Mouse (Mus musculus): ENCODE results near the gene Slc35a5.

DNA sequence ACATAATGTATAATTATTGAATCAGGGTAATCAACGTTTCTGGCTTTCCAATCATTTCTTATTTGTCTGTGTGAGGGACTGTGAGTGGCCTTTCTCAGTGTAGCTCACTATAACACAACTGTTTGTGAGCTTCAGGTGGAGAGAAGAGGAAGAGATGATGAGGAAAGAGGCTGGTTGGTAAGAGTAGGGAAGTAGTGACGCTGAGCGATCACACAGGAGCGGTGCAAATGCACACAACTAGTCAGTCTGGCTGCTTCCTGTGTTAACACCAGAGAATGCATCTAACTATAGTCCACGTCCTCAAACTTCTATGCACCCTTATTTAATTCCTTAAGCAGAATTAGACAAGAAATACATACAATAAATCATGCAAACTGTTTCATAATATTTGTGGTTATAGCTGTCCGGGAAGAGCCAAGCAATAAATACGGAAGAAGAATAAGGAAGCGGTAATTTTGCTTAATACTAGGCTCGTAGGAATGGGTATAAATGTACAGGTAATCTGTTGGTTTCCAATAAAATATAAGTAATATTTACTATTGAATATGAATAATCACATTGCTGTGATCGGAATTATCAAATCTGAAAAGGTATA lies 9.9 kb downstream of the Slc35a5 start:
- TF ChIP-seq CTCF (IDR thresholded peaks at IDR 0.05): no peak
- TF ChIP-seq EP300 (IDR thresholded peaks at IDR 0.05): no peak

All from lung, postnatal 0 days (tissue).